Mouse (Mus musculus): ENCODE measurements at regions not wholly inside any gene's neighbourhood (a gene's known extent, or its start where the extent isn't known, plus 50 kb on each side); places are given as distances from the start of the nearest gene placed in this dataset.
"Not testable (repeated sequence)": the region's sequence is repeated elsewhere in the genome, so short reads cannot be mapped to it uniquely, and the experiment has no call there.

DNA sequence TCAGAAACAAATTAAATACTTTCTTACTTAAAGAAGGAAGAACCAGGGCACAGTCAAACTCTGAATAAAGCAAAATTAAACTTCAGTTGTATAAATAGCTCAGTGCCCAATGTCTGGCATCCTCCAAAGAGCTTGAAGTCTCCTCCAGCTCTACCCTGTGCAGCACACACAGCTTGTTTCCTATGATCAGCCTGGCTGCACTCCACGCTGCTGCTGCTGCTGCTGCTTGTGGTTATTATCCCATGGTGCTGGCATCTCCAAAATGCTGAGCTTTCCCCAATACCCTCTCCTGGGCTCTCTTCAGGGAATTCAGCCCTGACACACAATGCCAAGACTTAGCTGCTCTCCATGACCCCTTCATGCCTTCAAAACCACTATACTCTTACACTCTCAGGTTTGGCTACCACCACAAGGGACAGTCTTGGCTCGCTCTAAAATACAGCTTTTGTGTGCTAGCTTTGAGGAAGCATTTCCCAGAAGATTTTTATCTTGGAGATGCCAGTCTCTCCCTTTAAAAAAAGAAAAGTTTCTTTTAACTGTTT is 121.0 kb downstream of the Rab10 start:
- not testable (repeated sequence) for DNase-seq

DNA sequence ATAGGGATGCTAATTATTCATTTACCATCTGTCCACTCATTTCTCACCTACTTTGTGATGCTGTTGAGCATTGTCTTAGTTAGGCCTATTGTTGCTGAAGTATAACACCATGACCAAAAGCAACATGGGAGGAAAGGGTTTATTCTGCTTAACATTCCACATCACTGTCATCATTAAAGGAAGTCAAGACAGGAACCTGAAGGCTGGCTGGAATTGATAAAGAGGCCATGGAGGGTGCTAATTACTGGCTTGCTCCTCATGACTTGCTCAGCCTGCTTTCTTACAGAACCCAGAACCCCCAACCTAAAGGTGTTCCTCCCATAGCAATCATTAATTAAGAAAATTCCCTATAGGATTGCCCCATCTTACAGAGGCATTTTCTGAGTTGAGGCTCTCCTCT is 121.6 kb downstream of the Rab10 start:
- DNase-seq: no peak

DNA sequence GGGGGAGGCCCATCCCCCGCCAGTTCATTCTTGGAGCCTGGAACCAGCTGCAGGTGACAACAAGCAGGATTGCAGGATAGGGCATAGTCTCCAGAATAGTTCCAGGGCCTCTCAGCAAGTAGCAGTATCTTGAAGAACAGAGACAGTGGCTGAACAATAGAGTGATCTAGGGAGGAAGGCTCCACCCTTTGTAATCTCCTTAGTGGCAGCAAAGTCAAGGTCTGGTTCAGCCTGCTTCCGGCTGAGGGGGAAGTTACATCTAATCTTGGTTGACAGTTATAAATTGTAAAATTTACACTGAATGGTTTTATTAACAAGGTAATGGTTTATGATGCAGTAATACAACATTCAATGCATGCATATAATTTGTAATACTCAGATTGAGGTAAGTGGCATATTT is 136.4 kb downstream of the Rab10 start:
- no peak for DNase-seq

DNA sequence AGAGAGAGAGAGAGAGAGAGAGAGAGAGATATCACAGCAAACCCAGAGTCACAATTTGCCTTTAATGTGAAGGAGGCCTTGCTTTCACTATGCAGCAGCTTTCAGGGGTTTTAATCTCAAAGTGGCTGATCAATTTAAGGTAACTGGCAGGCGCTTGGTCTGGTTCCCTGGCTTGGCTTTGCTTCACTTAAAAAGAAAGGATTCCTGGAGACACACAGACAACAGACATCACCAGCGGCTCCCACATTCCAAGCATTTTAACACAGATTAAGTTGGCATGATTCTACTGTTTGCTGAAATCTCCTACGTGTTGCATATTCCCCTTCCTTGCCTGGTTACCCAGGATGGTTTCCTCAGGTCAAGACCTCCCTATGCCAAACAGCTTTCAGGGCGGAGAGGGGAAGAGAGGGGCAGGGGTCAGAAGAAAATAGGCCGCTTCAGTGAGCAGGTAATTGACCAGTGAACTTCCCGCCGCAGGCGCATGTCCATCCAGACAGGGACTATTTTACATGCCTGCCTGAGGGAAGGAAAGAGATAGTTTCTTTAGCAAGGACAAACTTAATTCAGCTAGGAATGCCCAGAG is 140.0 kb downstream of the Rab10 start:
- peak; percentile 1 for DNase-seq

DNA sequence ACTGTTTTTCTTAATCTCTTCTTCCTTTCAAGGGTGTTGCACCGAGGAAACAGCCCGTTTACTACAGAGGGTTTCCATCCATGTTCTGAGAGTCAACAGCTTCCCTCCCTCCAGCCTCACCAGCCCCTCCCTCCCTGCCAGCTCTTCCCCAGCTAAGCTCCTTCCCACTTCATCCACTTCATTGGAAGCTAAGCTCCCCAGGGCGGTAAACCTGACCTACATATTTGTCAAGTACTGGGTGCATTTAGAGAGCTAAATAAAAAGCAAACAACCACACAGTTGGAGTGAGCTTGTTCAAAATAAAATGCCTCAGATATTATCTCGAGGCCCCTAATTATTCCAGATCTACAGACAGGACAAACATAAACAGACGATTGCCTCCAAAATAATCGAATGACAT is 148.1 kb downstream of the Rab10 start:
- DNase-seq: not testable (repeated sequence)

DNA sequence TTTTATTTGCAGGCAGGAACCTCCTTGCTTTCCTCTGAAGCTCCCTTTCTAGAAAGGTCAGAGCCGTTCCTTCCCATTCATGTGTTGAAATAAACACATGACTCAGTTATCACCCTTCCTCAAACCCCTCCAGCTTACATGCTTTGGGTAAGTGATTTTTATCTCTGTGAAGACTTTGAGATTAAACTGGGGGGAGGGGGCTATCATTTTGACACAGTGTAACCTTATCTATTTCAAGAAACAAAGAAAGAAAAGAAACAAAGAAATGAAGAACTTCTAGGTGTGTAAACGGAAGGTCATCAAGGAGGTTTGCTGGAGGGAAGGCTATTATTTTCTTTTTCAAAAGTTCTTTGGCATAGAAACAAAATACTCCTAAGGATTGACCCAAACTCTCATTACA is 151.0 kb downstream of the Rab10 start:
- not testable (repeated sequence) for DNase-seq

DNA sequence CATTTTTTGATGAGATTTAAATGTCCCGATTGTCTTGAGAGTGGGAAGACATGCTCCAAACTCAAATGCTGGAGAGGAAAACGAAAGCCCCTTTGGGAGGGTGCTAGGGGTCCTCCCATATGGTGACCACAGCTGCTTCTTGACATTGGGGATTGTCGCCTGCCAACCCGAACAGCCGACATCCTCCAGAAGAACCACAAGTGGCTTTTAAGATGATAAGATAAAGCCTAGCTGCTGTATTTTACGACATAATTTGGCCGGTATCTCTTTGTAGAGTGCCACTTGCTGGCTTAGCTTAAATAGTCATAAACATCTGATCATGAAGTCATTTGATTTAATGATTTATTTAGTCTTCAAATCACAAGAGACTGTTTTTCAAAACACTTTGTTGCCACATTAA is 156.1 kb downstream of the Rab10 start:
- not testable (repeated sequence) for DNase-seq

DNA sequence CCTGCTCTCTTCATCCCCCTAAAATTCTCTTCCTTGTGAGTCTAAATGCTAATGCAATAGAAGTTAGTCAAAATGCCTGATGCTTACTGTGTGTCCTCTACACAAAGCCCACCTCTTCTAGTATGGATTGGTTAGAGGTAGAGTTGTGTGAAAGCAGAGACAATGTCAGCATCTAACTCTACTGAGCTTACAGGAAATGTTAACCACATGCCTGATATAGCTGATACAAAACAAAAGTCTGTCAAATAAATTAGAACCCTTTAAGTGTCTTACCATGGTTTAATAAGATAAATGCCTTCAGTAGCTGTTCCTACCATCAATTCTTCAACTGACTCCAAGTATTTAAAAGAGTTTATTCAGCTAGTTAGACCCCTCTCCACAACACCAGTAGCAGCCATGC is 177.2 kb downstream of the Rab10 start:
- not testable (repeated sequence) for DNase-seq

DNA sequence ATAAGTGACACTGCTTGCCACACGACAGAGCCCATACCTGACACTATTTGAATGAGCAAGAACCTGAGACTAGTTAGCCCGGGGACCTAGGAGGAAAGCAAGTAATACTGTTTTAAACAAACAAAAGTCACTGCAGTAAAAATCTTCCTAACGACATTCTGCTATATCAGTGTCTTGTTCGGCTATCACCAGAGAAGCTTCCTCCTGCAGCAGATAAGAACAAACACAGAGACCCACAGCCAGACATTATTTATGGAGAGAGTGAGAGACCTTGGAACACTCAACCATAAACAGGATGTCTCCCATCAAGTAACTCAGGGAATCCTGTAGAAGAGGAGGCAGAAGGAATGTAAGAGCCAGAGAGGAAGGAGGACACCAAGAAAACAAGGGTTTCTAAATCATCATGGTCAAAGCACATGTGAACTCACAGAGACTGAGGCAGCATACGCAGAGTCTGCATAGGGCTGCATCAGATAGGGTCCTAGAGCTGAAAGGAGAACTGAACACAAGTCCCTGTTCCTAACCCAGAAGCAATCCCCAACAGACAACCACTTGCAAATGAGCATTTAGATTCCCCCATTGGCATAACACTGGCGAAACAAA is 178.5 kb downstream of the Rab10 start:
- DNase-seq: not testable (repeated sequence)

DNA sequence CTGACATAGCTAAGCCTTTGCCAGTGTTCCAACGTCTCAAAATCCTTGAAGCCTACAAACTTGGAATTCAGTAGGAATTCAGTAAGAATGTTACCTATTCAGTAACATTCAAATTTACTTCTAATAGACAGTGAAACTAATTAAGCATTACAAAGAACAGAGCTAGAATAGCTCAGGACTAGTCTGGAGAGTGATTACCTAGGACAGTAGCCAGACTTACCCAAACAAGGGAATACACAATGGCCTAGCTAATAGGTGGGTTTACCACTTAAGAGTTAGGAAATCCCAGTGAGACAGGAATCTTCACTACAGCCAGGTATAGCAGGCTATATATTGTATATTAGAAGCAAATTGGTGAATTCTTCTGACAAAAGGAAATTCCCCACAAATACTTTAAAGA is 182.4 kb downstream of the Rab10 start:
- DNase-seq: not testable (repeated sequence)

DNA sequence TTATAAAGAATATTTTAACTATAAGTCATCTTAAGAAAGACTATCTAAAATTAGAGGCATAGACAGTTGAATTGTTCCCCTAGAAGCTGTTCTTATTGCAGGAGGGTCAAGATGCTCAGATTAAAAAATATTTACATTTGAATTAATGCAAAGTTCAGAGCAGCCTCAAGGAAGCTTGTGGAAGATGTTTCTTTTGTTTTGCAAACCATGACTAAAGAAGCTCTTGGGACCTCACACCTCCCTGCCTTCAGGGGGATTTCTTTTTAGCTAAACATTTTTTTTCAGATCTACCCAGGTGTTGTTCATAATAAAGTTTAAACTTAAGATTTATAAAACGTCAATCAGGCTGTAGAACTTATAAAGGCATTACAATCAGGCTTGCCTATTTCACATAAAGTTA is 185.7 kb downstream of the Rab10 start:
- DNase-seq: no peak

DNA sequence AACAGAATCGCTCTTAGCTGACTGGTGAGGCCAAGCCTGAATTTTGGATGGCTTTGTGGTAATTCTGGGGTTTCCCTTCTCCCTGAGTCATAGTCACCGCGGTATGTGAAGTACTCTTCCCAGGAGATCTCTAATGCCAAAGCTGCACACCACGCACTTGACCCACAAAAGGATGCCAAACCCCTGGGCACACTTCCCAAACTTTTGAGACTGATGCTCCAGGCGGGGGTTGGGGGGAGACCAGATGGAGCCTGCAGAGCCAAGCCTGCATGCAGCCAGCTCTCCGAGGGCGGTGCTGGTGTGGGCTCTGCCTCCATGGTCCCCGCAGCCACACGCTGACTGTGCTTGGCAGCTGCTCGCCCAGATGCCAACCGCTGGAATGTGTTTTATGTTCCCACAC is 199.2 kb downstream of the Rab10 start:
- not testable (repeated sequence) for DNase-seq

DNA sequence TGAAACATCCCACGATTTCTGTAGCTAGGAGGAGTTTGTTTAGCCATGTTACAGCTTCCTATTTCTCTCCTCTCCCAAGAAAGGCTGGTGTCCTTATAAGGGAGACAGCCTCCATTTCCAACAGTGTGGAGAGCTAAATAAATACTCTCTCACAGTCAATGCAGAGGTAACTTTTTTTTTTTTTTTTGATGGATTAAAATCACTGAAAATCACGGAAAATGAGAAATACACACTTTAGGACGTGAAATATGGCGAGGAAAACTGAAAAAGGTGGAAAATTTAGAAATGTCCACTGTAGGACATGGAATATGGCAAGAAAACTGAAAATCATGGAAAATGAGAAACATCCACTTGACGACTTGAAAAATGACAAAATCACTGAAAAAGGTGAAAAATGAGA is 200.1 kb downstream of the Rab10 start:
- peak; percentile 1 for DNase-seq

DNA sequence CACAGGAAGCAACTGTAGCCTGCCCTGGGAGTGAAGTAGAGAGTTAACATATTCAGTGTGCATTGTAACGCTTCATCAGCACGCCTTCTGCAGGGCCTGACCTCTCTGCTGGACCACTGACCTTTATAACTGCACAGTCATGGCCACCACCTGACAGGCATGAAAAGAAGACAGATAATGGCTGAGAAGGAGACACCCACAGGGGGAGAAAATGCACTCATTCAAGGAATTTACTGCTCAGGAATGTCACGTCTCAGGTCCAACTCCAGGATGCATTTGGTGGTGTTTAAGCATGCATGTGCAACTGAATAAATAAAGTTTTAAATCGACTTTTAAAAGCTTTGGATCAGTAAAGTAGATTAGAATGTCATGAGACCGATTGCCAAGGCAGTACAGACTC is 207.8 kb downstream of the Rab10 start:
- DNase-seq: not testable (repeated sequence)

DNA sequence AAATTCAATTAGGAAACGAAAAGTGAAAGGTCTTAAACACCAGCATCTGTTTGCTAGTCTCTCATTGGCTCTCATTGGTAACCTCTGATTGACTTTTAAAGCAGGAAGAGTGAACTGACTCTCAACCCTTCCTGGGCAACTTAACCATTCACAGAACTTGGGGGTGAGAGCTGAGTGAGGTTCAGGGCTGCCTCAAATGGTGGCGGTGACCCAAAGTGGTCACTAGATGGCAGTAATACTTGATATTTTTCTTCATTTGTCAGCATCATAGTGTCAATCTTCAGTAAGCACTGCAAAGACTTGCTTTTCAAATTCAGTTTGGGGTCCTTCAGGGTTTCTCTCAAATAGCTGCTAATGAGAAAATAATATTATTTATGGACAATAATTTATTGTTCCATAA is 211.6 kb downstream of the Rab10 start:
- DNase-seq: peak; percentile 5

DNA sequence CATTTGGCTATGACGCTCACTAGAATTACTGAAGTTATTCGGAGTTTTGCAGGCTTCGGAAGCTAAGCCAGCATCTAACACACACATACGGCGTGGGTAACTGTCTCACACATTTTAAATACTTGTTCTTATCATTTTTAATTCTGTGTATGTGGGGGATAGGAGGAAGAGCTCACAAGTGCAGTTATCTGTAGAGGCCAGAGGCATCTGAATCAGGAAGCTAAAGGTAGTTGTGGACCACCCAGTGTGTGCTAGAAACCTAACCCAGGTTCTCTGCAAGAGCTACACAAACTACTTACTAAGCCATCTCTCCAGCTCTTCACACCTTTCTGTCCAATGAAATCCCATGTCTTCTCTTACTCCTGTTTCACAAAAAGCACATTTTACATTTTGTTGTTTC is 215.3 kb downstream of the Rab10 start:
- DNase-seq: no peak

DNA sequence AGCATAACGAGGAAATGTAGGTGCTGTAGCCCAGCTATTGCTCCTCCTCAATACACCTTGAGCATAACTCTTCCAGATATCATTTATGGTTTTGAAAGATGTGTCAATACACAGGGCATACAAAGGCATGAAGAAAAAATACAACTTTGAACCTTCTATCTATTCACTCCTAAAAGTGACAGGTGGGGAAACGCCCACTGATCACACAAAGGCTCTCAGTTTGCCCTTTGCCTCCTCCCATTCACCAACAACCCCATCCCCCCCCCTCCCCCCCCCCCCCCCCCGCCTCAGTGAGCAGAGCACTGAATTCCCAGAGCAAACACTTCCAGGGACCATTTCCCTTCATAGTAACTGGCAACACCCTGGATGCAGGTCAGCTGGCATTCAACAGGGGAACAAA is 216.8 kb downstream of the Rab10 start:
- not testable (repeated sequence) for DNase-seq

DNA sequence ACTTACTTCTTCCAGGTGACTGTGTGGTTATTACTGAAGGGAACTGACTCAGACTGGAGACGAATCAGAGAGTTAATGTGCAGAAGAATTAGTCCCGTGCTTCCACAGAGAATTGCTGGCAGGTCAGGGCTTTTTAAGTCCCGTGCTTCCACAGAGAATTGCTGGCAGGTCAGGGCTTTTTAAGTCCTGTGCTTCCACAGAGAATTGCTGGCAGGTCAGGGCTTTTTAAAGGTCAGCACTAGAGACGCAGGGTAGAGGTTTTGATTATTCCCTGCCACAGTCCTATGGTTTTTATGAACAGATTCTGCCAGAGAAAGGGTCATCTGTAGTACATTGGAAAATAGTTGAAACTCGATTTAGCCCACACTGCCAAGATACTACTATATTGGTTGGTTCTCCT is 260.2 kb downstream of the Rab10 start:
- DNase-seq: not testable (repeated sequence)

DNA sequence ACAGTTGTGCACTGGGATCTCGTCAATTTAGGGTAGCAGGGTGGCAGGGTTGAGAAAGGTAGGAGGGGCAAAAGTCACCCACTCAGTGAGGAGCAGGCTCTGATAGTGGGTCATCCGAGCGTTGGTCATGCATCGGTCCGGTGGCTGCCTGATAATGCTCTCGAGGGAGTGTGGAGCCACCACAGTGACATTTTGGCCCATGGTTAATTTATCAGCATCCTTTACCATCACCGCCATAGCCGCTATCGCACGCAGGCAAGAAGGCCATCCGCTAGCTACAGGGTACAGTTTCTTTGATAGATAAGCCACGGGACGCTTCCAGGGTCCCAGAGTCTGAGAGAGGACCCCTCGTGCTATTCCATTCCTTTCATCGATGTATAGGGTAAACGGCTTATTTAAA is 291.3 kb downstream of the Rab10 start:
- DNase-seq: not testable (repeated sequence)

DNA sequence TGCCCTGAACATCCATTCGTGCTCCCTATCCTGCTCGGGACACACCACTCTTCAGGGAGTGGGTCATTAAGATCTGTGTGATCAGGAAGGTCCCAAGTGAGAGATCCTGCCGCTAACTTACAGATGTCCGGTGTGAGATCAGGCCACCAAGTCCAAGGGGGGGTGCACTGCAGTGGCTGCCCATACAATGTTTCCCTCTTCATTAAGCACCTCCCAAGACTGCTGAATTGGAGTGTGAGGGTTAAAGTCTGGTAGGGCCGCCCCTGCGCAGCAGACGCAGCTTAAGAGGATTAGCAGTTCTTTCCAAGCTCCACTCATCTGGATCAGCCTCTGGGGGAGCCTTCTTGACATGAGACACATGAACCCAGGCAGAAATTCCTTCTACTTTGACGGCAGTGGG is 293.0 kb downstream of the Rab10 start:
- not testable (repeated sequence) for DNase-seq
